Mouse (Mus musculus): ENCODE measurements at regions not wholly inside any gene's neighbourhood (a gene's known extent, or its start where the extent isn't known, plus 50 kb on each side); places are given as distances from the start of the nearest gene placed in this dataset.

GRCm38 (mm10) chr1:35924796-35925195, 143.4 kb upstream of the Hs6st1 start:
- no peak for TF ChIP-seq HCFC1 (IDR thresholded peaks at IDR 0.05; ENCODE audit: borderline replicate concordance, insufficient read depth, low read length)
- no peak for TF ChIP-seq ZNF384 (IDR thresholded peaks at IDR 0.05; ENCODE audit: low read depth, low read length)
- no peak for TF ChIP-seq CHD2 (IDR thresholded peaks at IDR 0.05; ENCODE audit: low read depth, low read length)
